Mouse (Mus musculus): Measurements from ENCODE around the gene Tubg2.
A peak's percentile ranks its signal among the peaks of the same experiment; 100 is the strongest.

- peak; percentile 6; the same call in 1 of the 2 replicates for TF ChIP-seq CTCF (IDR thresholded peaks at IDR 0.05; ENCODE audit: low read depth)
- TF ChIP-seq EP300 (optimal IDR thresholded peaks at IDR 0.05): no peak
Measured at GRCm38 (mm10) chr11:101151063-101151462, 4.6 kb upstream of the Tubg2 start.

Measured in stomach, postnatal 0 days (tissue).